Mouse (Mus musculus): ENCODE measurements around the gene Rap1gap. TPM values are rescaled to one million over a fixed set of nuclear protein-coding genes. Genes with fewer than 3 reads are reported as not detected.

Gene Rap1gap
- polyA plus RNA-seq, 1 experiment from 2014 or later: 4.4 TPM

DNA sequence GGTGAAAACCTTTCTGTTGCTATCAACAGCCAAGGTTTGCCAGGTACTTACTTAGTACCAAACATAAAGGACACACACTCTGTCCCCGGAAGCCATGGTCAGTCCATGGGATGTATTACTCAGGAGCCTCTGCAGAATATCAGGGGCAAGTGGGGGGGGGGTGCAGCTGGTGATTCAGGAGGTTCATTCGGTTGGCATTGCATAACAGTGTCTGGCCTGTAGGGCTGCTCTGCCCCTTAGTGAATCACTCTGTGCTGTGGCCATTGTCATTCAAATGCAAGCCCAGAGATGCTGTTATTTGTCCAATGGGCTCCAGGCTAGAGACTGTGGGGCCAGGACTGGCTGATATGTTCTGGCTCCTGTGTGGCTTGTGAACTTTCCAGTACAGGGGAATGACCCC lies 40.0 kb downstream of the Rap1gap start:
- 57% methylated on average over 2 of the region's 2 CpGs for WGBS (ENCODE audit: insufficient replicate concordance)
- Histone ChIP-seq H3K27me3 (ENCODE audit: control insufficient read depth, insufficient read depth, low read depth, low read length) (peaks cover 14% of the 10 kb centered on the region), H3K4me3 (ENCODE audit: low read depth, low read length) (no peak overlapping the region), H3K36me3 (ENCODE audit: control insufficient read depth, insufficient read depth) (no peaks in the 10 kb centered on the region), H3K4me2 (ENCODE audit: low read depth, low read length) (no peak overlapping the region), H3K9ac (ENCODE audit: low read depth, low read length) (no peak overlapping the region), H3K27ac (ENCODE audit: low read length) (no peak overlapping the region), H3K4me1 (ENCODE audit: control insufficient read depth, low read depth, low read length) (peaks cover 8% of the 10 kb centered on the region), H3K9me3 (replicated peaks; ENCODE audit: control insufficient read depth, low read length) (no peaks in the 10 kb centered on the region)
- no peak for ATAC-seq (ENCODE audit: low read depth)

DNA sequence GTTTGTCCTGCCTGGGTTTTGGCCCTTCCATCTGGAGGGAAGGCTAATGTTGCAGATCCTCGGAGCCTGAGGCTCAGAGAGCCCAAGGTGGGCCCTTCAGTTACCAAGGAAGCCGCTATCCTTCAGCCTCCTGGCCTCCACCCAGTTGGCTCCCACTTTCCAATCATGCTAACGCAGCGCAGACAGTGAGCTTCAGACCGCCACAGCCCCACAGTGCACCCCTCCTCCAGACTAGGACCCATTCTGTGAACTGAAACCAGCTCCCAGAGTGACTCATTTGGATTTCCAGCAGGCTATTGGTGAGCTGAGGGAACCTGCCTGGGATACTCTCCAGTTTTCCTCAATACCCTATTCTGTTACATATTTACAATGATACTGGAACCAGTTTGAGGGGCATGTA lies 40.9 kb downstream of the Rap1gap start:
- no peak overlapping the region for H3K27ac ChIP-seq (ENCODE audit: low read length)
- H3K27me3 ChIP-seq (ENCODE audit: control insufficient read depth, insufficient read depth, low read depth, low read length): peaks cover 14% of the 10 kb centered on the region
- H3K36me3 ChIP-seq (ENCODE audit: control insufficient read depth, insufficient read depth): no peaks in the 10 kb centered on the region
- no peak overlapping the region for H3K4me2 ChIP-seq (ENCODE audit: low read depth, low read length)
- peaks cover 8% of the 10 kb centered on the region for H3K4me1 ChIP-seq (ENCODE audit: control insufficient read depth, low read depth, low read length)
- H3K4me3 ChIP-seq (ENCODE audit: low read depth, low read length): no peak overlapping the region
- no peak for ATAC-seq (ENCODE audit: low read depth)
- H3K9me3 ChIP-seq (replicated peaks; ENCODE audit: control insufficient read depth, low read length): no peaks in the 10 kb centered on the region
- no peak overlapping the region for H3K9ac ChIP-seq (ENCODE audit: low read depth, low read length)
- 61% methylated on average over 5 of the region's 5 CpGs for WGBS (ENCODE audit: insufficient replicate concordance)

DNA sequence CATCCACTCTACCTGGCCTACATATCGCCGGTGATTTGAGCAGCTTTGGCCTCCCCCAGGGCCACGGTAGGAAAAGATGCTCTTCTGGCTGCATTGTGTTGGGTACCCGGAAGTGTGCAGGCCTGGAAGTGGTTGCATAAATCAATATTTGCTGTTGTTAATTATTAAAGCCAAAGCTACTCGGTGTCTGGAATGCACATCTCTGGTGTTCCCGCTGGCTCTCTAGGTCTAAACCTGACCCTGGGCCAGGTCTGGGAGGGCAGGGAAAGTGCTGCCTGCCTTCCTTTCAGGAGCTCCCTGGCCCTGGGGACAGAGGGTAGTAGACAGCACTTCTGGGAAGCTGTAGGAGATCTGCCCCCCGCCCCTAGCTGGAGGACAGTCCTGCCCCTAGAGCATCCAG lies 42.0 kb downstream of the Rap1gap start:
- Histone ChIP-seq H3K27ac (ENCODE audit: low read length) (peak overlapping the region; percentile 77), H3K4me1 (ENCODE audit: control insufficient read depth, low read depth, low read length) (peaks cover 6% of the 10 kb centered on the region), H3K4me2 (ENCODE audit: low read depth, low read length) (peak overlapping the region; percentile 69), H3K27me3 (ENCODE audit: control insufficient read depth, insufficient read depth, low read depth, low read length) (peaks cover 14% of the 10 kb centered on the region), H3K9me3 (replicated peaks; ENCODE audit: control insufficient read depth, low read length) (no peaks in the 10 kb centered on the region), H3K9ac (ENCODE audit: low read depth, low read length) (no peak overlapping the region), H3K36me3 (ENCODE audit: control insufficient read depth, insufficient read depth) (no peaks in the 10 kb centered on the region), H3K4me3 (ENCODE audit: low read depth, low read length) (peak overlapping the region; percentile 9; the same call in 1 of the 2 replicates)
- WGBS (ENCODE audit: insufficient replicate concordance): 60% methylated on average over 7 of the region's 7 CpGs
- peak; percentile 71 for ATAC-seq (ENCODE audit: low read depth)

DNA sequence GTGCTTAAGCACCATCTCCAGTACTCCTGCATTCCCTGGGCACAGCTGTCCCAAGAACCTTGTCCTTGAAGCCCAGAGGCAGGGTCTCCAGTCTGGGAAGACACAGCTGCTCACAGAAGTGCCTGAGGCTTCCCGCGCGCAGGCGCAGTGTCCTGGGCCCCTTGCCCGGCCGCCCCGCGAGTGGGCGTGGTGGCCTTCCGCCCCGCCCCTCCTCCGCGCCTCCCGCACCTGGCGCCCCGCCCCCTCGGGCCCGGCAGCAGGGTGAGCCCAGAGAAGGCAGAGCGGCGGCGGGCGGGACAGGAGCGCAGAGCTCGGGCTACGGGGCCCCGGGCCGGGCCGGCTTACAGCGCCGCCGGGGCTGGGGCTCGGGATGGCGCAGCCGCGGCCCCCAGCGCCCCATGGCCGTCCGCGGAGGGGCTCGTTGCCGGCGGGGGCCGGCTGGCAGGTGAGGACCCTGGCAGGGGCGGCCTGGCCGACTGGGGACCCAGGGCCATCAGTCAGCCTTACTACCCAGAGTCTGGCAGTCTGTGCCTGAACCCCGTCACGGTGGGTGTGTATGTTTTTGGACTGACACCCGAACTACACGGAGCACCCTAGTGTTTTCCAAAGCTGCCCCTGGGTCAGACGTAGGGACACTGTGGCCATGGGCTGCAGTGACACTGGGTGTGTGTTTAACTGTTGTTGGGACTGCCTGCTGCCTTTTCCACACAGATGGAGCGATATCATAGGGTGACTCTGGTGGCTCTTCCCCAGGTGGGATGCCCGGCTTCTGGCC lies 42.9 kb downstream of the Rap1gap start:
- Histone ChIP-seq H3K36me3 (ENCODE audit: control insufficient read depth, insufficient read depth) (no peaks in the 10 kb centered on the region), H3K4me3 (ENCODE audit: low read depth, low read length) (peak overlapping the region; percentile 59), H3K4me1 (ENCODE audit: control insufficient read depth, low read depth, low read length) (peaks cover 6% of the 10 kb centered on the region), H3K9me3 (replicated peaks; ENCODE audit: control insufficient read depth, low read length) (no peaks in the 10 kb centered on the region), H3K27me3 (ENCODE audit: control insufficient read depth, insufficient read depth, low read depth, low read length) (peaks cover 14% of the 10 kb centered on the region), H3K4me2 (ENCODE audit: low read depth, low read length) (peak overlapping the region; percentile 69), H3K9ac (ENCODE audit: low read depth, low read length) (peak overlapping the region; percentile 65), H3K27ac (ENCODE audit: low read length) (peak overlapping the region; percentile 77)
- 3% methylated on average over 48 of the region's 52 CpGs for WGBS (ENCODE audit: insufficient replicate concordance)
- peak; percentile 79 for ATAC-seq (ENCODE audit: low read depth)

DNA sequence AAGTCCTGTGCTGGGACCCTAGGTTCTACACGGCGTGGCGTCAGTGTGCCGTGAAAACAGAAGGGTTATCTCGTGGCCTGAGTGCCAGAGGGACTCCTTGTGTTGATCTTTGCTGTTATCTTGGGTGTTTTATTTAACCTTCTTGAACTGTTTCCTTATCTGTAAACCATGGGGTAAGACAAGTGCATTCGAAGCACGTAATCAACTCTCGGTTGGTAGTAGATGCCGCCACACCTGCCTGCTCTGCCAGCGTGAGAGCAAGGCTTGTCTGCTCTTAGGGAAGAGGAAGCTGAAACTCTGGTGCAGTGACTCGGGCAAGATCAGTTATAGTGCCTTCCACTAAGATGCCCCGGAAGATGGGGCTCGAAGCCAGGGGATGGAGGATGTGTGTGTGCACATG lies 48.4 kb downstream of the Rap1gap start:
- 28% methylated on average over 13 of the region's 13 CpGs for WGBS (ENCODE audit: insufficient replicate concordance)
- H3K4me2 ChIP-seq (ENCODE audit: low read depth, low read length): no peak overlapping the region
- ATAC-seq (ENCODE audit: low read depth): peak; percentile 63

DNA sequence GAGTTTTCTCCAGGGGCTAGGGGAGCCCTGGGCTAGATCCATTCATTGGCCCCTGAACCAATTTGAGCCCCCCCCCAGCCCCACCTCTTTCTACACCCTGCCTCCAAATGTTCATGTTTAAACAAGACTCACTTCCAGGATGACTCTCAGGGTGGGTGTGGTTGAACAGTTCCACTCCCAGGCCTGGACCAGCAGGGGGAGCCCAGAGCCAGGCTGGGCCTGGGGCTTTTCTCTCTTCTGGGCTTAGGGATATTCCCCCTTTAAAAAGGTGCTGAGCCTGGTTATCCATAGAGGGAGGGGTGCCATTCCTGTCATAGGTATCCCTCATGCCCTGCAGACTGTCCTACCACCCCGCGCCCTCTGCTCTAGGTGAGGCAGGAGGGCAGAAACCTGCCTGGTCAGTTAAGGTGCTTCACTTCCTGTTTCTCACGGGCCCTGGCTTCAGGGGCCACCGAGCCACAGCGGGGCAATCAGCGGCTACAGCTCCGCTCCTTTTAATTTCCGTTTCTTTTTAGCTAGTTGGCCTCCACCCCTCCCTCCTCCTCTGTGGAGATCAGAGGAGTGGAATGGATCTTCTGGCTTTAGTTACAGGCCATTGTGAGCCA lies 49.6 kb downstream of the Rap1gap start:
- H3K4me2 ChIP-seq (ENCODE audit: low read depth, low read length): no peak overlapping the region
- ATAC-seq (ENCODE audit: low read depth): 0 out of 2 replicates have a peak, but pooled peaks have one; percentile 25
- H3K36me3 ChIP-seq (ENCODE audit: control insufficient read depth, insufficient read depth): no peaks in the 10 kb centered on the region
- no peak overlapping the region for H3K27ac ChIP-seq (ENCODE audit: low read length)
- H3K27me3 ChIP-seq (ENCODE audit: control insufficient read depth, insufficient read depth, low read depth, low read length): peaks cover 4% of the 10 kb centered on the region; the same call in 1 of the 2 replicates
- WGBS (ENCODE audit: insufficient replicate concordance): 17% methylated on average over 8 of the region's 8 CpGs
- no peak overlapping the region for H3K4me3 ChIP-seq (ENCODE audit: low read depth, low read length)
- no peak overlapping the region for H3K9ac ChIP-seq (ENCODE audit: low read depth, low read length)
- peaks cover 17% of the 10 kb centered on the region for H3K4me1 ChIP-seq (ENCODE audit: control insufficient read depth, low read depth, low read length)
- H3K9me3 ChIP-seq (replicated peaks; ENCODE audit: control insufficient read depth, low read length): no peaks in the 10 kb centered on the region

More for the DNA sequence above, 48.4 kb downstream of the Rap1gap start:
- peaks cover 17% of the 10 kb centered on the region for H3K4me1 ChIP-seq (ENCODE audit: control insufficient read depth, low read depth, low read length)
- no peak overlapping the region for H3K4me3 ChIP-seq (ENCODE audit: low read depth, low read length)
- H3K27ac ChIP-seq (ENCODE audit: low read length): no peak overlapping the region
- H3K27me3 ChIP-seq (ENCODE audit: control insufficient read depth, insufficient read depth, low read depth, low read length): peaks cover under 1% of the 10 kb centered on the region; the same call in 1 of the 2 replicates
- no peaks in the 10 kb centered on the region for H3K36me3 ChIP-seq (ENCODE audit: control insufficient read depth, insufficient read depth)
- H3K9ac ChIP-seq (ENCODE audit: low read depth, low read length): peak overlapping the region; percentile 9; the same call in 1 of the 2 replicates
- no peaks in the 10 kb centered on the region for H3K9me3 ChIP-seq (replicated peaks; ENCODE audit: control insufficient read depth, low read length)

DNA sequence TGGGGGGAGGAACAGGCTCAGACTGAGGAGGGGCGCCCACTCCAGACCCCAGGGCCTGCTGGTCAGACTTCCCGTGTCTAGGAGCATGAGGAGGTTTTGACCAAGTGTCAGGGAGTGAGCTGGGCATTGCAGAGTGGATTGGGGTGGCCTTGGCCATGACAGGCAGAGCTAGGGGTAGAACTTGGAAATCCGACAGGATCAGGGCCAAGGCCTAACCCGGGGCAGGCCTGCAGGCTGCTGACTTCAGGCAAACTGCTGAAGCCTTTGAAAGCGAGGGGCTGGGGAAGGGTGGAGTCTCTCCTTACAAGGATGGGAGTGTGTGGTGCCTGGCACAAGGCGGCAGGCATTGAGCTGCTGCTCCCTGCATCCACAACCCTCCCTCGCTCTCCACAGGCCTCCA lies 52.5 kb downstream of the Rap1gap start:
- Histone ChIP-seq H3K36me3 (ENCODE audit: control insufficient read depth, insufficient read depth) (no peaks in the 10 kb centered on the region), H3K27me3 (ENCODE audit: control insufficient read depth, insufficient read depth, low read depth, low read length) (peaks cover 11% of the 10 kb centered on the region), H3K9me3 (replicated peaks; ENCODE audit: control insufficient read depth, low read length) (no peaks in the 10 kb centered on the region), H3K4me2 (ENCODE audit: low read depth, low read length) (no peak overlapping the region), H3K27ac (ENCODE audit: low read length) (no peak overlapping the region), H3K4me3 (ENCODE audit: low read depth, low read length) (no peak overlapping the region), H3K4me1 (ENCODE audit: control insufficient read depth, low read depth, low read length) (peaks cover 17% of the 10 kb centered on the region), H3K9ac (ENCODE audit: low read depth, low read length) (no peak overlapping the region)
- WGBS (ENCODE audit: insufficient replicate concordance): 61% methylated on average over 7 of the region's 7 CpGs
- ATAC-seq (ENCODE audit: low read depth): no peak

DNA sequence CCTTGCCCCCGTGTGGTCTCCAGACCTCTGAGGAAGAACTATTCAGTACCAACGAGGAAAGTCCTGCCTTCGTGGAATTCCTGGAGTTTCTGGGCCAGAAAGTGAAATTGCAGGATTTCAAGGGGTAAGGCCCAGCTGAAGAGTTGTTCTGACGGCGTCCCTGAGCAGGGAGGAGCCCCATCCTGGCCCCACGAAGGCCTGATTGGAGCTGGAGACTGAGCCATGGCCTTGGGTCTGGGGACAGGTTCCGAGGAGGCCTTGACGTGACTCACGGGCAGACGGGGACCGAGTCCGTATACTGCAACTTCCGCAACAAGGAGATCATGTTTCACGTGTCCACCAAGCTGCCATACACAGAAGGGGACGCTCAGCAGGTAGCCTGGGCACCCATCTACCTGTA lies 53.1 kb downstream of the Rap1gap start:
- no peak overlapping the region for H3K27ac ChIP-seq (ENCODE audit: low read length)
- H3K4me1 ChIP-seq (ENCODE audit: control insufficient read depth, low read depth, low read length): peaks cover 15% of the 10 kb centered on the region
- no peak for ATAC-seq (ENCODE audit: low read depth)
- no peak overlapping the region for H3K4me2 ChIP-seq (ENCODE audit: low read depth, low read length)
- no peaks in the 10 kb centered on the region for H3K36me3 ChIP-seq (ENCODE audit: control insufficient read depth, insufficient read depth)
- no peaks in the 10 kb centered on the region for H3K9me3 ChIP-seq (replicated peaks; ENCODE audit: control insufficient read depth, low read length)
- peaks cover 11% of the 10 kb centered on the region for H3K27me3 ChIP-seq (ENCODE audit: control insufficient read depth, insufficient read depth, low read depth, low read length)
- no peak overlapping the region for H3K4me3 ChIP-seq (ENCODE audit: low read depth, low read length)
- 58% methylated on average over 15 of the region's 15 CpGs for WGBS (ENCODE audit: insufficient replicate concordance)
- no peak overlapping the region for H3K9ac ChIP-seq (ENCODE audit: low read depth, low read length)
